Mouse (Mus musculus) liver, adult 2 months (tissue): ENCODE results near the gene Uqcr11. TPM values are rescaled to one million over a fixed set of nuclear protein-coding genes. Genes with fewer than 3 reads are reported as not detected.

ENCODE experiments used
- DNase-seq: peaks from one replicate; pipeline ENCODE4 v3.0.0-alpha.2; 2011; ENCODE audit warnings: low read depth, low spot score; ENCODE audit errors: extremely low read depth
- H3K27ac ChIP-seq: fragments of 200-500 bp; replicated peaks from 2 replicates; pipeline ENCODE4 v1.5.1; 2012; ENCODE audit warnings: low read depth, mild to moderate bottlenecking, control low read depth, inconsistent platforms, low read length; ENCODE audit not compliant: insufficient read depth
- H3K27me3 ChIP-seq: fragments of 200-500 bp; 2 replicates; pipeline ENCODE4 v1.6.1; 2012; ENCODE audit warnings: mild to moderate bottlenecking, moderate library complexity, low read length, inconsistent platforms; ENCODE audit not compliant: control insufficient read depth, insufficient read depth
- H3K36me3 ChIP-seq: fragments of 200-500 bp; 2 replicates; pipeline ENCODE4 v1.6.1; 2012; ENCODE audit warnings: low read length, inconsistent platforms; ENCODE audit not compliant: control insufficient read depth, insufficient read depth
- H3K4me1 ChIP-seq: fragments of 200-500 bp; 2 replicates; pipeline ENCODE4 v1.6.1; 2011; ENCODE audit warnings: low read length; ENCODE audit not compliant: control insufficient read depth, insufficient read depth
- H3K4me3 ChIP-seq: fragments of 200-500 bp; 2 replicates; pipeline ENCODE4 v1.5.1; 2011; ENCODE audit warnings: low read depth, mild to moderate bottlenecking, control low read depth, low read length, moderate library complexity; ENCODE audit not compliant: insufficient read depth
- H3K79me2 ChIP-seq: fragments of 200-500 bp; 2 replicates; pipeline ENCODE4 v1.6.1; 2012; ENCODE audit warnings: inconsistent platforms, mild to moderate bottlenecking, low read length, moderate library complexity; ENCODE audit not compliant: control insufficient read depth, insufficient read depth
- H3K9ac ChIP-seq: fragments of 200-500 bp; 2 replicates; pipeline ENCODE4 v1.6.1; 2012; ENCODE audit warnings: low read depth, mild to moderate bottlenecking, control low read depth, inconsistent platforms, low read length
- CTCF ChIP-seq: fragments of 200-500 bp; IDR thresholded peaks from 2 replicates; pipeline ENCODE4 v1.5.1; 2011; ENCODE audit warnings: low read depth, low read length, control low read depth
- POLR2A ChIP-seq: fragments of 200-500 bp; IDR thresholded peaks from 2 replicates; pipeline ENCODE4 v1.6.1; 2011; ENCODE audit warnings: low read length, control low read depth; ENCODE audit not compliant: insufficient read depth; ENCODE audit errors: extremely low read depth
- WGBS: fragments of 180-500 bp; shearing (Covaris S2); methylation state at CpG from one replicate; pipeline ENCODE4 v1.1.7; 2018; 5-methylcytosine and 5-hydroxymethylcytosine counted together
- polyA plus RNA-seq: library from polyadenylated mRNA; depleted of rRNA; stranded (reverse); fragments of >200 nt; gene quantifications from 2 replicates; pipeline ENCODE4 v1.2.3, GENCODE M21; 2012
- total RNA-seq: library from RNA; depleted of rRNA; stranded (reverse); fragments of >200 nt; gene quantifications from 2 replicates; pipeline ENCODE4 v1.2.3, GENCODE M21; 2014

Uqcr11 gene
- total and polyA plus RNA-seq, 2 experiments, result 1,362 to 2,210 TPM

GRCm38 (mm10) chr10:80434233-80434592 lies 27.6 kb upstream of the Uqcr11 start:
- 9% methylated on average over 8 of the region's 8 CpGs for WGBS
- Histone ChIP-seq H3K4me3 (peak overlapping the region; percentile 43; the same call in 1 of the 2 replicates), H3K27me3 (no peaks in the 10 kb centered on the region), H3K79me2 (peaks cover 9% of the 10 kb centered on the region; the same call in 1 of the 2 replicates), H3K4me1 (peaks cover 17% of the 10 kb centered on the region), H3K9ac (peak overlapping the region; percentile 19; the same call in 1 of the 2 replicates), H3K27ac (0 out of 2 replicates have a peak overlapping the region, but pooled peaks have one; percentile 16), H3K36me3 (no peaks in the 10 kb centered on the region)
- DNase-seq, result no peak
- TF ChIP-seq POLR2A, result no peak
- TF ChIP-seq CTCF, result no peak

DNA sequence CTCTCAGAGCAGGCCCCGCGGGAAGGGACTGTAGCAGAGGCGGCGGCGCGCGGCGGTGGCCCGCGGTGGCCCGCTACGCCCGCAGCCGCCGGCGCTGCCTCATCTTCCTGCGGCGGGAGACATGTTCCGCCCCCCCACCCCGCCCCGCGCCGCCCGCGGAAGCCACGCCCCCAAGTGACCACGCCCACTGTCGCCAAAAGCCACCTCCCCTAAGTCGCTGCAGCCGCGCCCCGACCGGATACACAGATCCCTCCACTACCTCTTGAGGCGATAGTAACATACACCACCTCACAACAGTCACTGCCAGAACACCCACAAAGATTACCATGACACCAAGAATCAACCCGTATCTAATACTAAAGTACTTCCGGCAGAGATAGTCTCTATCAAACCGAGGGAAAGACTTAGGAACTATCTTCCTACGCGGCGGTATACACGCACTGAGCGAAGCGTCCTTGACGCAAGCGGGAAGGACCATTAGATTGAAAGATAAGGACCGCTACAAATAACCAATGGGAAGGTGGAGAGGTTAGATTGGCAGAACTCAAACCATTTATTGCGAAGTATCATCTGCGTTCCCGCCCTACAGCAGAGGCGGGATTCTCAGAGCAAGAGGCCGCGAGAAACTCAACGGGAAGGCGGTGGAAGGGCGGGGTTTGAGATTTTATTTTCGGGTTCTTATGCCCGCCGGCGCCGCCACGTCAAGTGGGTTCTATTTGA lies 27.0 kb upstream of the Uqcr11 start, which contains the start of gene Tcf3:
TSS of gene Tcf3 (minus strand) at position 135 of the 720 bp plus-strand sequence.
- H3K4me3 ChIP-seq, result peak within 1 kb of the TSS; percentile 96
- H3K4me1 ChIP-seq, result peaks cover 17% of the 10 kb centered on the region
- 1% methylated on average over 57 of the region's 61 CpGs for WGBS
- peak; percentile 100 for DNase-seq
- no peaks in the 10 kb centered on the region for H3K36me3 ChIP-seq
- H3K9ac ChIP-seq, result peak within 1 kb of the TSS; percentile 97
- TF ChIP-seq POLR2A (0 out of 2 replicates have a peak, but pooled peaks have one; percentile 30), CTCF (no peak)
- peak within 1 kb of the TSS; percentile 93 for H3K27ac ChIP-seq
- H3K27me3 ChIP-seq, result no peaks in the 10 kb centered on the region
- peaks cover 9% of the 10 kb centered on the region; the same call in 1 of the 2 replicates for H3K79me2 ChIP-seq

- peaks cover 14% of the 10 kb centered on the region for H3K4me1 ChIP-seq
- H3K4me3 ChIP-seq, result peak overlapping the region; percentile 96
- H3K9ac ChIP-seq, result peak overlapping the region; percentile 97
- peaks cover 9% of the 10 kb centered on the region; the same call in 1 of the 2 replicates for H3K79me2 ChIP-seq
- TF ChIP-seq POLR2A, result no peak
- peak overlapping the region; percentile 71 for H3K27ac ChIP-seq
- H3K36me3 ChIP-seq, result no peaks in the 10 kb centered on the region
- DNase-seq, result no peak
- no peaks in the 10 kb centered on the region for H3K27me3 ChIP-seq
- WGBS, result under 1% methylated on average over 60 of the region's 60 CpGs
These were observed 26.4 kb upstream of the Uqcr11 start for GRCm38 (mm10) chr10:80432936-80433512.

- Histone ChIP-seq H3K4me1 (peaks cover 13% of the 10 kb centered on the region), H3K79me2 (peaks cover 9% of the 10 kb centered on the region; the same call in 1 of the 2 replicates), H3K36me3 (no peaks in the 10 kb centered on the region), H3K27me3 (no peaks in the 10 kb centered on the region), H3K4me3 (peak overlapping the region; percentile 96), H3K9ac (peak overlapping the region; percentile 97), H3K27ac (no peak overlapping the region)
- WGBS, result 19% methylated on average over 4 of the region's 4 CpGs
- TF ChIP-seq CTCF (no peak), POLR2A (no peak)
- DNase-seq, result no peak
These were observed 25.8 kb upstream of the Uqcr11 start for GRCm38 (mm10) chr10:80432387-80432785.

DNA sequence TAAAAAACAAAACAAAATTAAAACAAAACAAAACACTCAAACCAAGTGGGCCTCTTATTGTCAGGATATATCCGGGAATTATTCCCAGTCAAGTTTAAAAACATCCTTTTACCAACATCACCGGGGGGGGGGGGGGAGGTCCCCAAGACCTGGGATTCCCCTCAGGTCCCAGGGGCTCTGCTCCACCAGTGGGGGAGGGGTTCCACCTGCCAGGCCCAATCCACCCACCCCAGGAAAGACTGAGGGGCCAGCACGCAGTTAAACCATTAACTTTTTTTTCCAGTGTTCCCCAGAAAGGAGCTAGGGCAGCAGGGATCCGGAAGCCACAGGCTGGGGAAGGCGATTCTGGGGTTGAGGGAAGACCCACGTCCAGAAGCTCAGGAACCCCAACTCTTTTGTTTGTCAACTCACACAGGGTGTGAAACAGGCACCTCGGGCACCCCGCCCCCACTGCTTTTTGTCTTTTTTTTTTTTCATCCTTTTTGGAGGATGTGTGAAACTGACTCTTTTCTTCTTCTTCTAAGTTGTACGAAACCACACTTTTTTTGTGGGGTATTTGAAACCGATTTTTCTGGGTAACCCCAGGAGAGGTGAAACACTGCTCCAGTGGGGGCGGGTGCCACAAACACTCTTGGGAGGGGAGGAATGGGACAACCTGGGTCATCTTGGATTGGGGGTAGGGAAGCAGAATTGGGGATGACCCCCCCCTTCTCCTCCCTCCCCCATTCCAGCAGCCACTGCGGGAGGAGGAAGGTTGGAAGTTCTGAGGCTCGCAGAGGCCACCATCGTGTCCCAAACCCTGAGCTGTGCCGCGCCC lies 25.1 kb upstream of the Uqcr11 start:
- Histone ChIP-seq H3K4me1 (peaks cover 12% of the 10 kb centered on the region), H3K27me3 (no peaks in the 10 kb centered on the region), H3K79me2 (peaks cover 9% of the 10 kb centered on the region; the same call in 1 of the 2 replicates), H3K9ac (0 out of 2 replicates have a peak overlapping the region, but pooled peaks have one; percentile 11), H3K36me3 (no peaks in the 10 kb centered on the region), H3K27ac (no peak overlapping the region), H3K4me3 (0 out of 2 replicates have a peak overlapping the region, but pooled peaks have one; percentile 6)
- 53% methylated on average over 16 of the region's 16 CpGs for WGBS
- DNase-seq, result no peak
- TF ChIP-seq POLR2A, result no peak
- TF ChIP-seq CTCF, result no peak
